Mouse (Mus musculus) forebrain, embryonic 13.5 days (tissue): ENCODE results near the gene Loxl1. TPM values are rescaled to one million over a fixed set of nuclear protein-coding genes. Genes with fewer than 3 reads are reported as not detected.
"Not testable (repeated sequence)": the region's sequence is repeated elsewhere in the genome, so short reads cannot be mapped to it uniquely, and the experiment has no call there.

Experiments
- ATAC-seq: fragments of 200-750 bp; cut with Nextera tagmentation; 2 replicates; pipeline ENCODE4 v1.8.0; 2017
- H3K27ac ChIP-seq: fragments of 300-500 bp; sonication (generic); 2 replicates; pipeline ENCODE4 v1.5.1; 2015; ENCODE audit warnings: inconsistent platforms, mild to moderate bottlenecking, moderate library complexity
- H3K27me3 ChIP-seq: fragments of 300-500 bp; sonication (generic); 2 replicates; pipeline ENCODE4 v1.6.1; 2015; ENCODE audit warnings: mild to moderate bottlenecking, inconsistent platforms
- H3K36me3 ChIP-seq: fragments of 300-500 bp; sonication (generic); 2 replicates; pipeline ENCODE4 v1.6.1; 2015; ENCODE audit warnings: mild to moderate bottlenecking, inconsistent platforms; ENCODE audit not compliant: poor library complexity, severe bottlenecking
- H3K4me1 ChIP-seq: fragments of 300-500 bp; sonication (generic); 2 replicates; pipeline ENCODE4 v1.6.1; 2015; ENCODE audit warnings: inconsistent platforms
- H3K4me2 ChIP-seq: fragments of 300-500 bp; sonication (generic); 2 replicates; pipeline ENCODE4 v1.6.1; 2015; ENCODE audit warnings: inconsistent platforms, mild to moderate bottlenecking, moderate library complexity
- H3K4me3 ChIP-seq: fragments of 300-500 bp; sonication (generic); 2 replicates; pipeline ENCODE4 v1.5.1; 2015; ENCODE audit warnings: mild to moderate bottlenecking, inconsistent platforms
- H3K9ac ChIP-seq: fragments of 300-500 bp; sonication (generic); 2 replicates; pipeline ENCODE4 v1.6.1; 2015; ENCODE audit warnings: mild to moderate bottlenecking, inconsistent platforms
- H3K9me3 ChIP-seq: fragments of 300-500 bp; sonication (generic); replicated peaks from 2 replicates; pipeline ENCODE4 v1.6.1; 2016; ENCODE audit warnings: inconsistent platforms
- WGBS: fragments of 180-500 bp; shearing (Covaris S2); methylation state at CpG from one replicate; pipeline ENCODE4 v1.1.7; 2015; 5-methylcytosine and 5-hydroxymethylcytosine counted together
- polyA plus RNA-seq: library from polyadenylated mRNA; unstranded; fragments of >200 nt; fragmentation: Nextera tagmentation; extraction: Ambion mirVana; gene quantifications from 2 replicates; pipeline ENCODE4 v1.2.1, GENCODE M21; 2015

Loxl1 gene
- polyA plus RNA-seq, 1 experiment from 2014 or later, result 5.0 TPM

GRCm38 (mm10) chr9:58255704-58256685 lies 57.0 kb downstream of the Loxl1 start:
- Histone ChIP-seq H3K36me3 (peaks cover 50% of the 10 kb centered on the region), H3K9ac (no peak overlapping the region), H3K9me3 (no peaks in the 10 kb centered on the region), H3K4me2 (no peak overlapping the region), H3K27me3 (no peaks in the 10 kb centered on the region), H3K4me1 (peaks cover 17% of the 10 kb centered on the region), H3K4me3 (no peak overlapping the region), H3K27ac (no peak overlapping the region)
- no peak for ATAC-seq
- WGBS, result 91% methylated on average over 10 of the region's 10 CpGs

- 63% methylated on average over 2 of the region's 2 CpGs for WGBS
- no peak for ATAC-seq
- Histone ChIP-seq H3K27ac (no peak overlapping the region), H3K36me3 (peaks cover 42% of the 10 kb centered on the region), H3K4me2 (no peak overlapping the region), H3K9ac (no peak overlapping the region), H3K27me3 (no peaks in the 10 kb centered on the region), H3K9me3 (no peaks in the 10 kb centered on the region), H3K4me1 (peaks cover 20% of the 10 kb centered on the region), H3K4me3 (no peak overlapping the region)
These were observed 57.9 kb downstream of the Loxl1 start for GRCm38 (mm10) chr9:58255105-58255504.

- Histone ChIP-seq H3K9ac (peak overlapping the region; percentile 86), H3K4me2 (peak overlapping the region; percentile 84), H3K27ac (peak overlapping the region; percentile 44), H3K36me3 (peaks cover 30% of the 10 kb centered on the region), H3K4me3 (peak overlapping the region; percentile 80), H3K4me1 (peaks cover 33% of the 10 kb centered on the region)
- not testable (repeated sequence) for ATAC-seq, H3K9me3 ChIP-seq, H3K27me3 ChIP-seq
- 73% methylated on average over 5 of the region's 5 CpGs for WGBS
These were observed 59.2 kb downstream of the Loxl1 start for GRCm38 (mm10) chr9:58253805-58254122.

- ATAC-seq, result peak; percentile 98
- H3K4me1 ChIP-seq, result peaks cover 39% of the 10 kb centered on the region
- under 1% methylated on average over 31 of the region's 31 CpGs for WGBS
- H3K9ac ChIP-seq, result peak within 1 kb of the TSS; percentile 86
- no peaks in the 10 kb centered on the region for H3K9me3 ChIP-seq
- no peaks in the 10 kb centered on the region for H3K27me3 ChIP-seq
- H3K36me3 ChIP-seq, result peaks cover 26% of the 10 kb centered on the region
- peak within 1 kb of the TSS; percentile 44 for H3K27ac ChIP-seq
- H3K4me3 ChIP-seq, result peak within 1 kb of the TSS; percentile 80
- peak within 1 kb of the TSS; percentile 84 for H3K4me2 ChIP-seq
These were observed 59.8 kb downstream of the Loxl1 start, which contains the start of gene Stoml1 for GRCm38 (mm10) chr9:58253033-58253804. Stoml1 (plus strand) TSS chr9:58253164.

- not testable (repeated sequence) for H3K9me3 ChIP-seq, ATAC-seq, H3K36me3 ChIP-seq, H3K4me2 ChIP-seq, H3K27ac ChIP-seq, H3K9ac ChIP-seq, H3K4me3 ChIP-seq, H3K27me3 ChIP-seq
- 92% methylated on average over 1 of the region's 1 CpGs for WGBS
- H3K4me1 ChIP-seq, result peaks cover 52% of the 10 kb centered on the region
These were observed 62.3 kb downstream of the Loxl1 start for GRCm38 (mm10) chr9:58250730-58251129.

GRCm38 (mm10) chr9:58250322-58250721 lies 62.7 kb downstream of the Loxl1 start:
- peaks cover 52% of the 10 kb centered on the region for H3K4me1 ChIP-seq
- no peak overlapping the region; the same call in 1 of the 2 replicates for H3K27ac ChIP-seq

GRCm38 (mm10) chr9:58249592-58250192 lies 63.3 kb downstream of the Loxl1 start, which contains the start of gene Pml:
Pml (minus strand) TSS chr9:58249786.
- Histone ChIP-seq H3K4me1 (peaks cover 47% of the 10 kb centered on the region), H3K9ac (peak within 1 kb of the TSS; percentile 72), H3K27ac (peak within 1 kb of the TSS; percentile 45), H3K4me3 (peak within 1 kb of the TSS; percentile 42), H3K9me3 (no peaks in the 10 kb centered on the region), H3K4me2 (peak within 1 kb of the TSS; percentile 64), H3K27me3 (no peaks in the 10 kb centered on the region), H3K36me3 (no peaks in the 10 kb centered on the region)
- WGBS, result 3% methylated on average over 16 of the region's 16 CpGs
- ATAC-seq, result 0 out of 2 replicates have a peak, but pooled peaks have one; percentile 25

More at GRCm38 (mm10) chr9:58250322-58250721, 62.7 kb downstream of the Loxl1 start:
- ATAC-seq, result no peak
- no peaks in the 10 kb centered on the region for H3K27me3 ChIP-seq
- no peak overlapping the region for H3K9ac ChIP-seq
- H3K4me2 ChIP-seq, result no peak overlapping the region
- no peak overlapping the region for H3K4me3 ChIP-seq
- 79% methylated on average over 8 of the region's 8 CpGs for WGBS
- H3K9me3 ChIP-seq, result no peaks in the 10 kb centered on the region
- no peaks in the 10 kb centered on the region for H3K36me3 ChIP-seq

- peaks cover 39% of the 10 kb centered on the region for H3K4me1 ChIP-seq
- H3K4me3 ChIP-seq, result peak overlapping the region; percentile 42
- no peak for ATAC-seq
- peak overlapping the region; percentile 72 for H3K9ac ChIP-seq
- H3K36me3 ChIP-seq, result no peaks in the 10 kb centered on the region
- WGBS, result 53% methylated on average over 7 of the region's 7 CpGs
- H3K27me3 ChIP-seq, result no peaks in the 10 kb centered on the region
- no peaks in the 10 kb centered on the region for H3K9me3 ChIP-seq
- H3K27ac ChIP-seq, result peak overlapping the region; percentile 45; the same call in 1 of the 2 replicates
- peak overlapping the region; percentile 64 for H3K4me2 ChIP-seq
These were observed 64.1 kb downstream of the Loxl1 start for GRCm38 (mm10) chr9:58248746-58249413.

GRCm38 (mm10) chr9:58247064-58247759 lies 65.8 kb downstream of the Loxl1 start:
- H3K27ac ChIP-seq, result no peak overlapping the region
- H3K36me3 ChIP-seq, result no peaks in the 10 kb centered on the region
- ATAC-seq, result peak; percentile 88
- no peaks in the 10 kb centered on the region for H3K9me3 ChIP-seq
- H3K9ac ChIP-seq, result peak overlapping the region; percentile 45
- peak overlapping the region; percentile 47 for H3K4me2 ChIP-seq
- peak overlapping the region; percentile 9 for H3K4me3 ChIP-seq
- WGBS, result 17% methylated on average over 25 of the region's 25 CpGs
- peaks cover 41% of the 10 kb centered on the region for H3K4me1 ChIP-seq
- no peaks in the 10 kb centered on the region for H3K27me3 ChIP-seq

- no peak for ATAC-seq
- Histone ChIP-seq H3K36me3 (no peaks in the 10 kb centered on the region), H3K9me3 (no peaks in the 10 kb centered on the region), H3K4me1 (peaks cover 51% of the 10 kb centered on the region), H3K4me3 (no peak overlapping the region), H3K27ac (no peak overlapping the region), H3K27me3 (no peaks in the 10 kb centered on the region), H3K4me2 (no peak overlapping the region), H3K9ac (no peak overlapping the region)
- 73% methylated on average over 4 of the region's 4 CpGs for WGBS
These were observed 66.8 kb downstream of the Loxl1 start for GRCm38 (mm10) chr9:58246083-58246591.

- no peaks in the 10 kb centered on the region for H3K9me3 ChIP-seq
- H3K4me1 ChIP-seq, result peaks cover 36% of the 10 kb centered on the region
- no peaks in the 10 kb centered on the region for H3K36me3 ChIP-seq
- H3K27me3 ChIP-seq, result no peaks in the 10 kb centered on the region
- ATAC-seq, result no peak
- H3K9ac ChIP-seq, result no peak overlapping the region
- H3K27ac ChIP-seq, result no peak overlapping the region
- no peak overlapping the region for H3K4me2 ChIP-seq
- WGBS, result 95% methylated on average over 6 of the region's 6 CpGs
- H3K4me3 ChIP-seq, result no peak overlapping the region
These were observed 69.3 kb downstream of the Loxl1 start for GRCm38 (mm10) chr9:58243696-58244095.
